Mouse (Mus musculus) erythroblast, embryonic 14.5 days (primary cell): ENCODE results near the gene Slc25a47.

Experiments
- GATA1 ChIP-seq: IDR thresholded peaks from 2 replicates; pipeline ENCODE4 v1.6.1; 2012; ENCODE audit warnings: low read length, inconsistent platforms, mixed read lengths
- TAL1 ChIP-seq: IDR thresholded peaks from 3 replicates; pipeline ENCODE4 v1.6.1; 2012; ENCODE audit warnings: low read length, inconsistent platforms, mixed read lengths

GRCm38 (mm10) chr12:108904276-108904653 is 68.4 kb downstream of the Slc25a47 start:
- TF ChIP-seq TAL1 (no peak), GATA1 (no peak)
